In the genomic region with DNA sequence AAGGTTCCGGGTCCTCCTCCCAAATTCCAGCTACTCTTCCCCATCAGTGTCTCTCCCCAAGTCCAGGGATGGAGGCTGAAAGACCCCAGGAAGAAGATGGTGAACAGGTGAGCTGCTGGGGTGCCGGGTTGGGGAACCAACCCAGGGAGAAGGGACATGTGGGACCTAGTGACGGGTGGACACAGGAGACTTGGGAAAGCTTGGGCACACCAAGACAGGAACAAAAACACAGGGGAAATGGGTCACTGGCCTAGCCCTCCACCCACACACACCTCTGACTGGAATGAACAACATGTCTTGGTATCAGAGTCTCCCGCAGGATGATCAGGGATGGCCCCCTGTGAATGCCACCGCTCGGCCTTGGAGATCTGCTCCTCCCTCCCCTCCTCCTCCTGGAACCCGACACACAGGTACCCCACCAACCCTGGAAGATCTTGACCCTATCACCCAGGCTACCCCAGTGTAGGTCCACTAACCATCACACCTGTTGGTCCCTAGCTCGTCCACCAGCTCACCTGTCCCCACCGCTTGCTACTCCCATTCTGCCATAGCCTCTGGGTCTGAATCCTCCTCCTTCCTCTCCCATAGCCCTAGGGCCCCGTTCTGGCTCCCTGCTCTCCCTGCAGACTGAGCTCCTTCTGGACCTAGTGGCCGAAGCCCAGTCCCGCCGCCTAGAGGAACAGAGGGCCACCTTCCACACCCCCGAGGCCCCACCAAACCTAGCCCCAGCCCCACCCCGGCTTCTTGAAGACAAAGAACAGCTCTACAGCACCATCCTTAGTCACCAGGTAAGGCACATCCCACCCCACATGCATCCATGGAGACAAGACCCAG, we compare ENCODE assay signal across 8 mouse cellular contexts. TPM values are rescaled to one million over a fixed set of nuclear protein-coding genes. Genes with fewer than 3 reads are reported as not detected.
DNase-seq lines count a peak whose midpoint lies in the region; ATAC-seq and TF ChIP-seq lines count a peak whose summit lies in the region.

No protein-coding gene starts in this region.

- H3K36me3 ChIP-seq in lung, embryonic 14.5 days (ENCODE audit: insufficient read depth), result peaks cover 16% of the 10 kb centered on the region
- peaks cover 15% of the 10 kb centered on the region for H3K36me3 ChIP-seq in embryonic facial prominence, embryonic 13.5 days
- H3K36me3 ChIP-seq in intestine, embryonic 14.5 days (ENCODE audit: control insufficient read depth, insufficient read depth, low read length), result peaks cover 12% of the 10 kb centered on the region
- H3K36me3 ChIP-seq in myocyte (ENCODE audit: control insufficient read depth, insufficient read depth), result no peaks in the 10 kb centered on the region

- H3K79me2 ChIP-seq in myocyte (ENCODE audit: control insufficient read depth, insufficient read depth), result no peaks in the 10 kb centered on the region

- peak overlapping the region; percentile 97 for H3K4me2 ChIP-seq in lung, embryonic 14.5 days
- H3K4me2 ChIP-seq in embryonic facial prominence, embryonic 13.5 days, result peak overlapping the region; percentile 96
- H3K4me2 ChIP-seq in intestine, embryonic 14.5 days (ENCODE audit: low read length), result peak overlapping the region; percentile 98
- H3K4me2 ChIP-seq in myocyte (ENCODE audit: low read depth), result peak overlapping the region; percentile 95

- ATAC-seq in lung, embryonic 14.5 days (ENCODE audit: insufficient read depth), result no peak
- ATAC-seq in embryonic facial prominence, embryonic 13.5 days (ENCODE audit: insufficient number of reproducible peaks, insufficient read depth, low FRiP score, low TSS enrichment, low read depth), result no peak
- no peak for ATAC-seq in intestine, embryonic 14.5 days (replicated peaks; ENCODE audit: low FRiP score, low TSS enrichment, low read depth)
- no peak for ATAC-seq in monocyte, adult 5-6 weeks (replicated peaks; ENCODE audit: insufficient number of reproducible peaks, low FRiP score, low TSS enrichment, poor library complexity, severe bottlenecking)

- no peaks in the 10 kb centered on the region for H3K9me3 ChIP-seq in lung, embryonic 14.5 days (ENCODE audit: low read depth, low read length)
- H3K9me3 ChIP-seq in embryonic facial prominence, embryonic 13.5 days, result no peaks in the 10 kb centered on the region
- no peaks in the 10 kb centered on the region for H3K9me3 ChIP-seq in intestine, embryonic 14.5 days (ENCODE audit: control insufficient read depth, low read length)

- no peaks in the 10 kb centered on the region for H3K27me3 ChIP-seq in lung, embryonic 14.5 days (ENCODE audit: insufficient read depth, low read length)
- no peaks in the 10 kb centered on the region for H3K27me3 ChIP-seq in embryonic facial prominence, embryonic 13.5 days
- H3K27me3 ChIP-seq in intestine, embryonic 14.5 days (replicated peaks; ENCODE audit: control insufficient read depth, insufficient read depth, low read length), result no peaks in the 10 kb centered on the region
- no peaks in the 10 kb centered on the region for H3K27me3 ChIP-seq in myocyte (ENCODE audit: control insufficient read depth, insufficient read depth, insufficient read length)

- no peak for TF ChIP-seq CTCF in lung, embryonic 14.5 days (IDR thresholded peaks at IDR 0.05; ENCODE audit: low read depth)

- H3K4me1 ChIP-seq in lung, embryonic 14.5 days (ENCODE audit: insufficient read depth), result peaks cover 49% of the 10 kb centered on the region
- peaks cover 69% of the 10 kb centered on the region for H3K4me1 ChIP-seq in embryonic facial prominence, embryonic 13.5 days
- peaks cover 60% of the 10 kb centered on the region for H3K4me1 ChIP-seq in intestine, embryonic 14.5 days (replicated peaks; ENCODE audit: control insufficient read depth, insufficient read depth, low read length)

- WGBS in lung, embryonic 14.5 days, result 62% methylated on average over 15 of the region's 15 CpGs
- WGBS in embryonic facial prominence, embryonic 13.5 days, result 59% methylated on average over 15 of the region's 15 CpGs
- 61% methylated on average over 15 of the region's 15 CpGs for WGBS in intestine, embryonic 14.5 days

- peak overlapping the region; percentile 98 for H3K27ac ChIP-seq in lung, embryonic 14.5 days (ENCODE audit: low read depth)
- peak overlapping the region; percentile 99; the same call in 1 of the 2 replicates for H3K27ac ChIP-seq in embryonic facial prominence, embryonic 13.5 days
- H3K27ac ChIP-seq in intestine, embryonic 14.5 days (ENCODE audit: low read depth), result peak overlapping the region; percentile 95

- 0 out of 2 replicates have a peak overlapping the region, but pooled peaks have one; percentile 8 for H3K9ac ChIP-seq in lung, embryonic 14.5 days
- 0 out of 2 replicates have a peak overlapping the region, but pooled peaks have one; percentile 97 for H3K9ac ChIP-seq in embryonic facial prominence, embryonic 13.5 days
- no peak overlapping the region for H3K9ac ChIP-seq in intestine, embryonic 14.5 days (ENCODE audit: low read length)

- DNase-seq in lung, embryonic 14.5 days, result no peak
- no peak for DNase-seq in lung, postnatal 25 days (ENCODE audit: low spot score)
- no peak for DNase-seq in intestine, embryonic 14.5 days (ENCODE audit: low spot score)
- no peak for DNase-seq in urinary bladder, postnatal 36 days (ENCODE audit: low spot score in 2 of 2)
- DNase-seq in embryo, embryonic 11 days, result no peak

- no peak for TF ChIP-seq POLR2A in myocyte (IDR thresholded peaks at IDR 0.05; ENCODE audit: insufficient read length, low read depth)

- H3ac ChIP-seq in myocyte (ENCODE audit: control insufficient read depth, insufficient read length), result no peak overlapping the region

- H3K4me3 ChIP-seq in lung, embryonic 14.5 days (ENCODE audit: low read depth, low read length), result peak overlapping the region; percentile 14
- no peak overlapping the region; the same call in 1 of the 2 replicates for H3K4me3 ChIP-seq in embryonic facial prominence, embryonic 13.5 days
- no peak overlapping the region for H3K4me3 ChIP-seq in intestine, embryonic 14.5 days (ENCODE audit: low read depth, low read length)
- no peak overlapping the region for H3K4me3 ChIP-seq in myocyte

TF ChIP-seq in myocyte, 11 proteins besides CTCF, POLR2A, EP300 and RAD21:
- TF ChIP-seq CEBPB (IDR thresholded peaks at IDR 0.05; ENCODE audit: insufficient read depth, poor library complexity, severe bottlenecking) (no peak), USF1 (IDR thresholded peaks at IDR 0.05; ENCODE audit: low read depth) (no peak), POLR2AphosphoS2 (IDR thresholded peaks at IDR 0.05; ENCODE audit: insufficient read length, low read depth) (no peak)

RNA-seq across cellular contexts. Expression of gene Pbx2, which starts 0.7 kb away (rescaled TPM):
- 10.1 and 10.4 TPM in 2 replicates for polyA plus RNA-seq in lung, embryonic 14.5 days (2014; fragmentation: Nextera tagmentation; extraction: Ambion mirVana)
- polyA plus RNA-seq in embryonic facial prominence, embryonic 13.5 days (2015; fragmentation: Nextera tagmentation; extraction: Ambion mirVana), result 14.8 and 19.2 TPM in 2 replicates
- 12.0 and 13.7 TPM in 2 replicates for polyA plus RNA-seq in intestine, embryonic 14.5 days (2014; fragmentation: Nextera tagmentation; extraction: Ambion mirVana)
- polyA plus RNA-seq in myocyte (2012; fragmentation: generic; extraction: Trizol), result 21.6 TPM
- total RNA-seq in monocyte, adult 5-6 weeks (2017), result 26.8 to 34.9 TPM (median 30.9 TPM) in 3 replicates

RNA-seq across cellular contexts. Expression of gene Gpsm3, which starts 0.8 kb away (rescaled TPM):
- polyA plus RNA-seq in lung, embryonic 14.5 days (2014; fragmentation: Nextera tagmentation; extraction: Ambion mirVana), result 13.6 and 14.5 TPM in 2 replicates
- 5.3 and 6.0 TPM in 2 replicates for polyA plus RNA-seq in embryonic facial prominence, embryonic 13.5 days (2015; fragmentation: Nextera tagmentation; extraction: Ambion mirVana)
- polyA plus RNA-seq in intestine, embryonic 14.5 days (2014; fragmentation: Nextera tagmentation; extraction: Ambion mirVana), result 10.3 and 12.6 TPM in 2 replicates
- 3.1 TPM for polyA plus RNA-seq in myocyte (2012; fragmentation: generic; extraction: Trizol)
- total RNA-seq in monocyte, adult 5-6 weeks (2017), result 64.4 to 104 TPM (median 95.5 TPM) in 3 replicates

RNA-seq across cellular contexts. Expression of gene Ager, which starts 7.3 kb away (rescaled TPM):
- polyA plus RNA-seq in lung, embryonic 14.5 days (2014; fragmentation: Nextera tagmentation; extraction: Ambion mirVana), result 64.7 and 74.6 TPM in 2 replicates
- polyA plus RNA-seq in embryonic facial prominence, embryonic 13.5 days (2015; fragmentation: Nextera tagmentation; extraction: Ambion mirVana), result 3.6 and 4.2 TPM in 2 replicates
- 2.3 and 2.9 TPM in 2 replicates for polyA plus RNA-seq in intestine, embryonic 14.5 days (2014; fragmentation: Nextera tagmentation; extraction: Ambion mirVana)
- polyA plus RNA-seq in myocyte (2012; fragmentation: generic; extraction: Trizol), result 0.22 TPM
- 3.7 to 7.3 TPM (median 5.1 TPM) in 3 replicates for total RNA-seq in monocyte, adult 5-6 weeks (2017)

RNA-seq across cellular contexts. Expression of gene Rnf5, which starts 13.1 kb away (rescaled TPM):
- polyA plus RNA-seq in lung, embryonic 14.5 days (2014; fragmentation: Nextera tagmentation; extraction: Ambion mirVana), result 78.7 and 84.9 TPM in 2 replicates
- 130 and 132 TPM in 2 replicates for polyA plus RNA-seq in embryonic facial prominence, embryonic 13.5 days (2015; fragmentation: Nextera tagmentation; extraction: Ambion mirVana)
- polyA plus RNA-seq in intestine, embryonic 14.5 days (2014; fragmentation: Nextera tagmentation; extraction: Ambion mirVana), result 109 and 110 TPM in 2 replicates
- polyA plus RNA-seq in myocyte (2012; fragmentation: generic; extraction: Trizol), result 37.1 TPM
- 8.6 to 21.8 TPM (median 14.6 TPM) in 3 replicates for total RNA-seq in monocyte, adult 5-6 weeks (2017)

RNA-seq across cellular contexts. Expression of gene Agpat1, which starts 13.7 kb away (rescaled TPM):
- 52.5 and 54.1 TPM in 2 replicates for polyA plus RNA-seq in lung, embryonic 14.5 days (2014; fragmentation: Nextera tagmentation; extraction: Ambion mirVana)
- polyA plus RNA-seq in embryonic facial prominence, embryonic 13.5 days (2015; fragmentation: Nextera tagmentation; extraction: Ambion mirVana), result 50.7 and 57.5 TPM in 2 replicates
- polyA plus RNA-seq in intestine, embryonic 14.5 days (2014; fragmentation: Nextera tagmentation; extraction: Ambion mirVana), result 59.7 and 62.3 TPM in 2 replicates
- polyA plus RNA-seq in myocyte (2012; fragmentation: generic; extraction: Trizol), result 70.5 TPM
- total RNA-seq in monocyte, adult 5-6 weeks (2017), result 14.3 to 26.9 TPM (median 16.4 TPM) in 3 replicates

Comparison
In these comparisons a context has a peak if more than half of its experiments do, and no peak if none do; other contexts are left out.
1. RNA of gene Ager, which starts 7.3 kb away (polyA plus RNA-seq): 64.7 to 74.6 TPM in lung, embryonic 14.5 days; 3.6 to 4.2 TPM in embryonic facial prominence, embryonic 13.5 days, 2.3 to 2.9 TPM in intestine, embryonic 14.5 days and 0.22 TPM in myocyte (single experiment); every median in the first group is over 10 times any median in the second.
2. Peak in every context shown above with its lines, with median percentiles within 50 percentile points of each other: H3K27ac ChIP-seq and H3K4me2 ChIP-seq.